Mouse (Mus musculus) CH12.LX (cell line): ENCODE data around the gene Baz2b.

ENCODE experiments used
- CTCF ChIP-seq, 2 experiments: IDR thresholded peaks in 1 of 2; conservative IDR thresholded peaks in 1 of 2; 2 replicates each; pipeline ENCODE4 v1.5.1; 2011 to 2012; ENCODE audit warnings: low read depth in 2 of 2, low read length in 2 of 2, improper control_type of control experiment in 1 of 2, inconsistent platforms in 1 of 2, mild to moderate bottlenecking in 1 of 2, moderate library complexity in 1 of 2
- E2F4 ChIP-seq: IDR thresholded peaks from 2 replicates; pipeline ENCODE4 v1.6.1; 2011; ENCODE audit warnings: low read depth, low read length, improper control_type of control experiment; ENCODE audit not compliant: insufficient replicate concordance
- ELF1 ChIP-seq: IDR thresholded peaks from 2 replicates; pipeline ENCODE4 v1.6.1; 2014; ENCODE audit warnings: low read depth, mild to moderate bottlenecking, inconsistent platforms, low read length, improper control_type of control experiment
- EP300 ChIP-seq: IDR thresholded peaks from 2 replicates; pipeline ENCODE4 v1.6.1; 2011; ENCODE audit warnings: low read length, improper control_type of control experiment
- ETS1 ChIP-seq: conservative IDR thresholded peaks from 2 replicates; pipeline ENCODE4 v1.6.1; 2012; ENCODE audit warnings: low read depth, mild to moderate bottlenecking, inconsistent platforms, low read length, improper control_type of control experiment, moderate library complexity
- MYC ChIP-seq: IDR thresholded peaks from 2 replicates; pipeline ENCODE4 v1.6.1; 2011; ENCODE audit warnings: low read depth, mild to moderate bottlenecking, improper control_type of control experiment, low read length
- NRF1 ChIP-seq: IDR thresholded peaks from 2 replicates; pipeline ENCODE4 v1.6.1; 2014; ENCODE audit warnings: low read depth, mild to moderate bottlenecking, inconsistent platforms, low read length, improper control_type of control experiment, moderate library complexity
- POLR2A ChIP-seq: IDR thresholded peaks from 2 replicates; pipeline ENCODE4 v1.6.1; 2011; ENCODE audit warnings: low read depth, mild to moderate bottlenecking, improper control_type of control experiment, low read length
- USF1 ChIP-seq: IDR thresholded peaks from 2 replicates; pipeline ENCODE4 v1.6.1; 2014; ENCODE audit warnings: low read depth, mild to moderate bottlenecking, inconsistent platforms, low read length, improper control_type of control experiment
- USF2 ChIP-seq: conservative IDR thresholded peaks from 2 replicates; pipeline ENCODE4 v1.6.1; 2011; ENCODE audit warnings: low read depth, low read length, improper control_type of control experiment
- ZMIZ1 ChIP-seq: IDR thresholded peaks from 2 replicates; pipeline ENCODE4 v1.6.1; 2012; ENCODE audit warnings: low read depth, mild to moderate bottlenecking, inconsistent platforms, low read length, improper control_type of control experiment
- ZNF384 ChIP-seq: IDR thresholded peaks from 2 replicates; pipeline ENCODE4 v1.6.1; 2012; ENCODE audit warnings: low read depth, low read length, improper control_type of control experiment, inconsistent platforms

DNA sequence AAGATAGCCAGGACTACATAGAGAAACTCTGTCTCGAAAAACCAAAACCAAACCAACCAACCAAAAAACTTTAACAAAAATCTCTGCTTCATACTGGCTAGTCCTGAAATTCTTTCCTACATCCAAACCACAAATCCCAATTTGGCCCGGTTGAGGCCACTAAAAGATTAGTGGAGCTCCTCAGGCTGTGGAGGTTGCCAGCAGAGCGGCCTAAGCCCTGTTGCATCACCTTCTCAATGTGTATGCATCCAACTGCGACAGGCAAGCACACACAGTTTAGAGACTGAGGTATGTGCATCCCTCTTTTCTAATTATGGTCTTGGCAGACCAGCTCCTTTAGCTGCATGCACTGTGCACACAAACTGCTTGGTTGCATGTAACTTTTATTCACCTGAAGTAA is 36.0 kb downstream of the Baz2b start:
- TF ChIP-seq ELF1 = no peak
- TF ChIP-seq POLR2A = no peak
- TF ChIP-seq ETS1 = no peak
- TF ChIP-seq CTCF (conservative IDR thresholded peaks at IDR 0.05 in 1 of 2, IDR thresholded peaks at IDR 0.05 in 1 of 2; ENCODE audit: low read depth in 2 of 2, low read length in 2 of 2) = no peak
- no peak for TF ChIP-seq E2F4
- no peak for TF ChIP-seq USF2
- no peak for TF ChIP-seq USF1
- no peak for TF ChIP-seq NRF1
- TF ChIP-seq MYC = no peak
- no peak for TF ChIP-seq EP300
- TF ChIP-seq ZNF384 = no peak
- TF ChIP-seq ZMIZ1 = no peak
